Mouse (Mus musculus) spleen, postnatal 14 days (tissue): ENCODE measurements around the gene Pparg.

Source experiments
- DNase-seq, 2 experiments: peaks; one replicate each; pipeline ENCODE4 v3.0.0; 2021 to 2022; ENCODE audit warnings: low spot score in 2 of 2

The Pparg gene

GRCm38 (mm10) chr6:115360776-115361605 lies at the start of gene Pparg:
TSS of gene Pparg (plus strand) at chr6:115360951.
- DNase-seq, result no peak

- no peak for DNase-seq
Observed at GRCm38 (mm10) chr6:115312780-115313179, 48.0 kb upstream of the Pparg start.

- no peak for DNase-seq
Observed at GRCm38 (mm10) chr6:115313235-115313738, 47.5 kb upstream of the Pparg start.

GRCm38 (mm10) chr6:115313910-115314309 lies 46.8 kb upstream of the Pparg start:
- DNase-seq, result no peak

- no peak for DNase-seq
Observed at GRCm38 (mm10) chr6:115315770-115316169, 45.0 kb upstream of the Pparg start.

GRCm38 (mm10) chr6:115316811-115317221 lies 43.9 kb upstream of the Pparg start:
- no peak for DNase-seq

GRCm38 (mm10) chr6:115318811-115319210 lies 41.9 kb upstream of the Pparg start:
- DNase-seq, result no peak

- no peak for DNase-seq
Observed at GRCm38 (mm10) chr6:115319686-115320085, 41.1 kb upstream of the Pparg start.

GRCm38 (mm10) chr6:115320927-115321714 lies 39.6 kb upstream of the Pparg start:
- no peak for DNase-seq

- no peak for DNase-seq
Observed at GRCm38 (mm10) chr6:115321883-115322351, 38.8 kb upstream of the Pparg start.

GRCm38 (mm10) chr6:115322956-115323355 lies 37.8 kb upstream of the Pparg start:
- no peak for DNase-seq

- no peak for DNase-seq
Observed at GRCm38 (mm10) chr6:115330964-115331363, 29.8 kb upstream of the Pparg start.

- no peak for DNase-seq
Observed at GRCm38 (mm10) chr6:115333099-115333694, 27.6 kb upstream of the Pparg start.

- DNase-seq, result no peak
Observed at GRCm38 (mm10) chr6:115335536-115335935, 25.2 kb upstream of the Pparg start.

GRCm38 (mm10) chr6:115340084-115340483 lies 20.7 kb upstream of the Pparg start:
- DNase-seq, result no peak

GRCm38 (mm10) chr6:115343096-115343495 lies 17.7 kb upstream of the Pparg start:
- DNase-seq, result no peak

GRCm38 (mm10) chr6:115343570-115343969 lies 17.2 kb upstream of the Pparg start:
- DNase-seq, result no peak

GRCm38 (mm10) chr6:115344101-115344500 lies 16.6 kb upstream of the Pparg start:
- DNase-seq, result no peak

GRCm38 (mm10) chr6:115344513-115344912 lies 16.2 kb upstream of the Pparg start:
- DNase-seq, result no peak

- DNase-seq, result no peak
Observed at GRCm38 (mm10) chr6:115345013-115345412, 15.7 kb upstream of the Pparg start.

GRCm38 (mm10) chr6:115349641-115350464 lies 10.9 kb upstream of the Pparg start:
- no peak for DNase-seq
